Mouse (Mus musculus) gastrocnemius, postnatal 14 days (tissue): ENCODE results near the gene Bpifb2. TPM values are rescaled to one million over a fixed set of nuclear protein-coding genes. Genes with fewer than 3 reads are reported as not detected.

ENCODE experiments used
- DNase-seq: peaks from one replicate; pipeline ENCODE4 v3.0.0; 2021; ENCODE audit warnings: mixed read lengths
- intact Hi-C: fragments of 180-260 bp; cut with DNase I; formaldehyde crosslinking; loops from one replicate; pipeline ENCODE4 v1.15.1; 2025; ENCODE audit warnings: low total_unique reads
- total RNA-seq, 2 experiments: library from RNA; stranded (reverse); gene quantifications; 2 replicates each; pipeline ENCODE4 v1.2.3; 2021

The Bpifb2 gene
- total RNA-seq, 2 experiments from 2014 or later = not detected

DNA sequence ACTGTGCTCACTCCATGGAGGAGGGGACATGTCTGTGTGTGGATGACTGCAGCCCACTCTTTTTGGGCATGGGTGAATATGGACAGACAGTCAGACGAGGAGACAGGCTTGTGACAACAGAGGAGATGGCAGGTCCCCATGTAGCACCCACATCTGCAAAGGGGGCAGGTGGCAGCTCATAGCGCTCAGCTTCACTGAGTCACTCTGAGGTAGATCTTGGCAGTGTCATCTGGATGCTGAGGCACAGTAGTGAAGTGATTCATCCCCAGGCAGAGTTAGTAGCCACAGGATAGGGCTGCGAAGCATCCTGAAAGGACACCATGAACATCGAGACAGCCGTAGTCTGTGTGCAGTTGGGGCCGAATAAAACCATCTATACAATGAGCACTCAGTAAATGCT, 46.4 kb downstream of the Bpifb2 start:
- intact Hi-C loops = no loop called here
- DNase-seq = no peak

DNA sequence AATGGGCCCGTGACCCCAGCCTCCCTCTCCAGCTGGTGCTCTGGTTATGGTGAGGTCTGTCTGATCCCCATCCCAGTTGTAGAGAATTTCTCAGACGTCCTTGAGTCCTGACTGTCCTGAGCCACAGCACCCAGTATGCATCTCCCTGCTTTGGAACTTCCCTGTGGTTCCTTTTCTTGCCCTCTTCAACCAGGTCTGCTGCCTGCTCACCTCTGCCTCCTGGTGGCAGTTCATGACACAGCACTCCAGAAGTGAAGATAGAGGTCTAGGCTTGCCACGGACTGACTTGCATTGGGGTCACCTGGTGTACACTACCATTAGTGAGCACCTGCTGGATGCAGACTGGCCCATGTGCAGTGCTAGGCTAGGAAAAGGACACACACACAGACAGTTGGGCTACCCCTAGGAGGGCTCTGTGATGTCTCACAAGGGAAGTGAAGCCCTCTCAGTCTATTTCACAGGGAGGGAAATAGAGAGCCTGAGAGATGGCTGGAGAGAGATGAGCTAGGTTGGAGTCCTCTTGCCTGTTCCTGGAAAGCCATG, 55.1 kb downstream of the Bpifb2 start:
- DNase-seq = peak; percentile 49
- intact Hi-C loops = loop anchor here (5.0 to 10.0 kb wide), 2 partner anchors 123 to 265 kb away; no protein-coding TSS in a partner anchor

DNA sequence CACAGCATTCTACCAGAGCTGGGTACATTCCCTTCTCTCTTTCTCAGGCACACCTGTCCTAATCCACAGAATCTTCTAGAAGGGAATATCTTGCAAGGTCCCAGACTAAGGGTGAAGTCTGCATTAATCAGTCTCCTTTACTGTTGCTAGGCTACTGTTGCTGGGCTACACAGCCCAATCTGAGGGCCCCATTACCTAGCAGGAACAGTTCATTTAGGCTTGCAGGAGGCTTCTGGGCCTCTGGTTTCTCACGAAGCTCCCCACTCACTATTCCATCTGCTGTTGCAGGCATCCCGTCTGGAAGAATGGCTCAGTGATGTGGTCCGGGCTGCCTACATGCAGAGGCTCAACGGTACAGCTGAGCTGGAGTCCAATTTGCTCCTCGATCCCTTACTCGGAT, 56.3 kb downstream of the Bpifb2 start:
- intact Hi-C loops = loop anchor here (5.0 to 10.0 kb wide), 2 partner anchors 124 to 266 kb away; no protein-coding TSS in a partner anchor
- DNase-seq = no peak

DNA sequence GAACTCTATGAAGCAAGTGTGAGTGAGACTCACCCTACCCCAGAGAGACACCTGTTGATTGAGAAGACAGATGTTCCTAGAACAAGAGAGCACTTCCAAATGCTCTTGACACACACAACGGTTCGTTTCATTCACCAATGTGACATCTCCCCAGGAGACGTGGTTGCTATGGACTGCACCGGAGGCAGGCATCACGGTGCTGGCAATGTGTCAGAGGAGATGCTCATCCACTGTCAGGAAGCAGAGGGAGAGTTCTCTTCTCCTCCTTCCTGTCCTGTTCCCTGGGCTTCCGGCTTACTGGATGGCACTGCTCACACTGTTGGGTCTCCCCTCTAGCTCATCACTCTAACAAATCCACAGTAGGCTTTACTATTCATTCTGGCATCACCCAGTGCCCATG, 58.5 kb downstream of the Bpifb2 start:
- DNase-seq = no peak
- intact Hi-C loops = loop anchor here (5.0 to 10.0 kb wide), 2 partner anchors 126 to 269 kb away; no protein-coding TSS in a partner anchor

DNA sequence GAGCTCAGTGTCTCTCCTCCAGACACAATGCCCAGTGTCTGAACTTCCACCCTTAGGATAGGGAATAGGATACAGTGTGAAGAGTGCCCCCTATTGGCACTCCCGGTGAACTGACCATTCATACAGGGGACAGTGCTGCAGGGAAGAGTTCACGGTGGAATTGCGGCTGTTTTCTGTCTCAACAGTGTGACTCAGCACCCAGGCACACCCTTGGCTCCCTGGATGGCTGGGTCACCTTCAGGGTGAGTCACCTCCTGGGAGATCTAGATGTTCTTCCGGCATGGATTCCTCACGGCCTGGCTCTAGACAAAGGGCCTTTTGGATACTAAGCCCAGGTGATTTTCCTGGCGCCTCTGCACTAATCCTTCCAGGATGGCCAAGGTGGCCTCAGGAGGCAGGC, 60.5 kb downstream of the Bpifb2 start:
- intact Hi-C loops = loop anchor here (10.0 kb wide), 1 partner anchor 271 kb away; no protein-coding TSS in a partner anchor
- no peak for DNase-seq

DNA sequence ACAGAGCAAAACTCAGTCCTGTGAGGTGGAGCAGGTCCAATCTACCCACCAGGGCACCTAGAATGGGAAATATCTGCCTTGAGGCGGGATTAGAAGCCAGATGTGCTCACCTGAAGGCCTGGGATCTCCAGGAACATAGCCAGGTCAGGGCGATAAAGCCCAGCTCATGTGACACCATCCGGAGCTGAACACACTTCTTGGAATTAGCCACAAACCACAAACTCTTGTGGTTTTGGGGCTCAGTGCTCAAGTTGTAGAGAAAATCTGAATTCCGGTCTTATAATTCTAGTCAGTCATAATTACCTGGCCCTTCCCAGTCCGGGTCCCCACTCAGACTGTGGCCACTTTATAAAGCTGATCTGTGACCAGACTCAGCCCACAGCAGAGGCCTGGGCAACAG, 63.0 kb downstream of the Bpifb2 start, which contains the start of gene Bpifb4:
Bpifb4 (plus strand) TSS at position 370 of the 400 bp plus-strand sequence.
- no peak for DNase-seq
- intact Hi-C loops = loop anchor here (10.0 kb wide), 1 partner anchor 273 kb away; no protein-coding TSS in a partner anchor

DNA sequence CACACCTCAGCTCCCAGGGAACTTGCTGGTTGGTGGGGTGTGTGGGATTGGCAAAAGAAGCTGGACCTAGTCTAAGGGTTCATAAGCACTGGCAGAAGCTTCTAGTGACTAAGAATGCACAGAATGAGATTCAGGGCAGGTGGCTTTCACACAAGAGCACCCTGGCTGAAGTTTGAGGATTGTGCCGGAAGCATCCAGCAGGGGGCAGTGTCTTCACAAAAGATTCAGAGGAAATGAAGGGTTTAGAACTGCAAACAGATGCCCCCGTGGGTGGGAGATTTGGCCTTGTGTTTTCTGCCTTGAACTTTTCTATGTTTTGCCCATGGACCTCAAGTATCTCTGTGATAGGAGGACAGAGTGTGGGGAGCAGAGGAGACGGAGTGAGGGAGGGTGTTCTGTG, 68.7 kb downstream of the Bpifb2 start:
- DNase-seq = no peak
- intact Hi-C loops = no loop called here

DNA sequence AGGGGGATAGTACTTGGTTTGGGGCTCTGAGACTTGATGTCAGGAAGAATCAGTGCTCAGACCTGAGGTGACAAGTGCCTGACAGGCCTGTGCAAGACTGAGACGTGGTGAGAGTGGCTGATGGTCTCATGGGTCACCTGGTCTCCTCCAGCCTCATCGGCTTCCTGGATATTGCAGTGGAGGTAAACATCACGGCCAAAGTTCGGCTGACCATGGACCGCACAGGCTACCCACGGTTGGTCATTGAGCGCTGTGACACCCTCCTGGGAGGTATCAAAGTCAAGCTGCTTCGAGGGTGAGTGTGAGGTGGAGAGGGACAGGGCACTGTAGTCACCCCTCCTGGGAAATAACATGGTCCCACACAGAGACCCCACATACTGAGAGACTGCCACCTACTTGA, 69.7 kb downstream of the Bpifb2 start:
- DNase-seq = no peak
- intact Hi-C loops = no loop called here

Other genes with a start within 250 kb of the Bpifb2 start
- gene Commd7, start 242.3 kb upstream of the Bpifb2 start, total RNA-seq = 10 to 100 TPM; 10.5 to 13.7 TPM
- gene Dnmt3b, start 225.6 kb upstream of the Bpifb2 start, total RNA-seq = 1 to 10 TPM; 1.2 TPM
- not detected for gene Dnmt3c, start 178.4 kb upstream of the Bpifb2 start, total RNA-seq
- gene Mapre1, start 133.8 kb upstream of the Bpifb2 start, total RNA-seq = 10 to 100 TPM; 53.2 to 63.9 TPM
- gene Efcab8, start 95.1 kb upstream of the Bpifb2 start, total RNA-seq = under 1 TPM; 0.06 to 0.20 TPM
- not detected for gene Sun5, start 4.0 kb upstream of the Bpifb2 start, total RNA-seq
- not detected for gene Bpifb6, start 25.3 kb downstream of the Bpifb2 start, total RNA-seq
- gene Bpifb3, start 43.2 kb downstream of the Bpifb2 start, total RNA-seq = not detected
- gene Bpifb4, start 63.2 kb downstream of the Bpifb2 start, total RNA-seq = not detected
- gene Bpifa6, start 99.9 kb downstream of the Bpifb2 start, total RNA-seq = not detected
- not detected for gene Bpifa2, start 133.2 kb downstream of the Bpifb2 start, total RNA-seq